Mouse (Mus musculus) embryonic fibroblast, embryonic 13.5 days (primary cell): ENCODE measurements around the gene Olfr1080. TPM values are rescaled to one million over a fixed set of nuclear protein-coding genes. Genes with fewer than 3 reads are reported as not detected.
"Not testable (repeated sequence)": the region's sequence is repeated elsewhere in the genome, so short reads cannot be mapped to it uniquely, and the experiment has no call there.

Experiments
- H3K27ac ChIP-seq: 2 replicates; pipeline ENCODE4 v1.5.1; 2012; ENCODE audit warnings: low read length, control low read depth, inconsistent platforms; ENCODE audit not compliant: insufficient read depth
- H3K4me1 ChIP-seq: 2 replicates; pipeline ENCODE4 v1.6.1; 2011; ENCODE audit warnings: low read length; ENCODE audit not compliant: control insufficient read depth, insufficient read depth
- H3K4me3 ChIP-seq: 2 replicates; pipeline ENCODE4 v1.5.1; 2011; ENCODE audit warnings: mild to moderate bottlenecking, control low read depth, low read length; ENCODE audit not compliant: insufficient read depth
- CTCF ChIP-seq: IDR thresholded peaks from 2 replicates; pipeline ENCODE4 v1.5.1; 2011; ENCODE audit warnings: mild to moderate bottlenecking, control low read depth, low read length, moderate library complexity, borderline replicate concordance; ENCODE audit not compliant: insufficient read depth
- POLR2A ChIP-seq: IDR thresholded peaks from 2 replicates; pipeline ENCODE4 v1.6.1; 2011; ENCODE audit warnings: low read depth, mild to moderate bottlenecking, control low read depth, low read length, moderate library complexity
- polyA plus RNA-seq: library from polyadenylated mRNA; stranded (reverse); fragments of >200 nt; gene quantifications from 2 replicates; pipeline ENCODE4 v1.2.4, GENCODE M21; 2011; ENCODE audit warnings: low read depth; ENCODE audit not compliant: missing spikeins, insufficient read length

The Olfr1080 gene
- polyA plus RNA-seq = not detected in 2 replicates

- not testable (repeated sequence) for H3K4me3 ChIP-seq, H3K27ac ChIP-seq, H3K4me1 ChIP-seq
Measured at GRCm38 (mm10) chr2:86558135-86558534, at the start of gene Olfr1080. TSS of gene Olfr1080 (minus strand) at chr2:86558235.

DNA sequence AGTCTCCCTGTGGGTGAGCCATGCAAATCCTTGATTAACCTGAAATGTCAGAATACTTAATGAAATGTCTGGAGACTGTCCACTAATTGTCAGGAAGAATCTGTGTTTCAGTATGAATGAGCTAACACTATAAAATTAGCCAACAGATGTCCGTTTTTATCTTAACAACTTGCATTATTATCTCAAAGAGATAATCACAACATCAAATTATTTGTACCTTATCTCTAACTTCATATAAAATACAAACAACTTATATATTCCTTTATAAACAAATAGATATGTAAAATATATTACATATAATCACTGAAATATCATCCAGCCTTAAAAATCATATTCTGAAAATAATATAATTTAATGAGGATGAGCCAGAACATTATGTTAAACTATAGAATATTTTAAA, 40.8 kb upstream of the Olfr1080 start, which contains the start of gene Olfr1082:
Olfr1082 (minus strand) TSS at position 101 of the 400 bp plus-strand sequence.
- not testable (repeated sequence) for H3K27ac ChIP-seq, H3K4me3 ChIP-seq, H3K4me1 ChIP-seq

DNA sequence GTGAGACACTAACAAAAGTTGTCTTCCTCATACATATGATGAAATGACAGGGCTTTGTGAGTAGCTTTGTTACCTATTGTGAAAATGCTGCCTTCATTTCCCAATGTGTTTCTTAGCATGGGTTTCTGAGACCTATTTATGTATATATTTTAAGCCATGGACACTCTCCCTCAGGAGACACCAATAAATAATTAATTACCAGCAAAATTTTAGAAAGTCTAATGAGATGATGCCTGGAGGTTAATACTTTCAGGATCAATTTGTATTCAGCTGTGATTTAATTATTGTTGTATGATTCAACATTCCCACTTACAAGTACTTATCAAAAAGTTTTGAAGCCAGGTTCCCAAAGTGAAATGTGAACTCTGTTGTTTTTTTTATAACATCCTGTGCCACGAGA, 15.7 kb downstream of the Olfr1080 start, which contains the start of gene Olfr1079:
Olfr1079 (minus strand) TSS at position 101 of the 400 bp plus-strand sequence.
- TF ChIP-seq POLR2A (no peak), CTCF (no peak)
- Histone ChIP-seq H3K4me1 (no peaks in the 10 kb centered on the region), H3K4me3 (no peak within 1 kb of the TSS), H3K27ac (no peak within 1 kb of the TSS)

DNA sequence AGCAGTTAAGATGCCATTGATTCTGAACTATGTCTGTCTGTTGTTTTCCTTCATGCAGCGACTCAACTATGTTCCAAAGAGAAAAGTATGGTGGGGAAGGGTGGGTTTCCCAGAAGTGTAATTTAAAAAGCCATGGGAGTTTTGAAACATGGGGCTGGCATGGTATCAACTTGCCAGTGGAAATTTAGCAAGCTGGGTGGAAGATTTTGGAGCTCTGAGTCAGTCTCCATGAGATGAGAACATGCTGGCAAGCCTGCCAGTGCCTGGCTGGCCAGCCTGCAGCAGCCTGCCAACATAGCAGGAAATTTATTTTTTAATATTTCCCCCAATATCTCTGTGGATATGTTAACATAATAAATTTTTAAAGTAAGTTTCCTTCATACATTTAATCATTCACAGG, 27.0 kb downstream of the Olfr1080 start:
- Histone ChIP-seq H3K4me3 (no peak overlapping the region), H3K27ac (no peak overlapping the region), H3K4me1 (no peaks in the 10 kb centered on the region)
- TF ChIP-seq POLR2A (no peak), CTCF (no peak)

GRCm38 (mm10) chr2:86508161-86508560, 49.9 kb downstream of the Olfr1080 start, which contains the start of gene Olfr1076:
TSS of gene Olfr1076 (plus strand) at chr2:86508461.
- Histone ChIP-seq H3K4me1 (no peaks in the 10 kb centered on the region), H3K4me3 (no peak within 1 kb of the TSS), H3K27ac (no peak within 1 kb of the TSS)
- TF ChIP-seq POLR2A = no peak
- no peak for TF ChIP-seq CTCF

Other genes with a start within 250 kb of the Olfr1080 start
- not detected in 2 replicates for gene Olfr1053, start 243.0 kb downstream of the Olfr1080 start, polyA plus RNA-seq
- gene Olfr1054, start 222.8 kb downstream of the Olfr1080 start, polyA plus RNA-seq = not detected in 2 replicates
- not detected in 2 replicates for gene Olfr1055, start 208.0 kb downstream of the Olfr1080 start, polyA plus RNA-seq
- not detected in 2 replicates for gene Olfr1056, start 195.8 kb downstream of the Olfr1080 start, polyA plus RNA-seq
- gene Olfr1057, start 179.8 kb downstream of the Olfr1080 start, polyA plus RNA-seq = not detected in 2 replicates
- gene Olfr1058, start 169.7 kb downstream of the Olfr1080 start, polyA plus RNA-seq = not detected in 2 replicates
- gene Olfr1061, start 144.2 kb downstream of the Olfr1080 start, polyA plus RNA-seq = not detected in 2 replicates
- gene Olfr1062, start 131.5 kb downstream of the Olfr1080 start, polyA plus RNA-seq = not detected in 2 replicates
- gene Olfr1065, start 107.6 kb downstream of the Olfr1080 start, polyA plus RNA-seq = not detected in 2 replicates
- gene Olfr1066, start 102.0 kb downstream of the Olfr1080 start, polyA plus RNA-seq = not detected in 2 replicates
- gene Olfr228, start 70.8 kb downstream of the Olfr1080 start, polyA plus RNA-seq = not detected in 2 replicates
- gene Olfr1076, start 49.8 kb downstream of the Olfr1080 start, polyA plus RNA-seq = not detected in 2 replicates
- not detected in 2 replicates for gene Olfr1079, start 15.8 kb downstream of the Olfr1080 start, polyA plus RNA-seq
- not detected in 2 replicates for gene Olfr1082, start 40.7 kb upstream of the Olfr1080 start, polyA plus RNA-seq
- gene Olfr1084, start 81.5 kb upstream of the Olfr1080 start, polyA plus RNA-seq = not detected in 2 replicates
- gene Olfr1085, start 103.8 kb upstream of the Olfr1080 start, polyA plus RNA-seq = not detected in 2 replicates
- not detected in 2 replicates for gene Olfr1086, start 121.9 kb upstream of the Olfr1080 start, polyA plus RNA-seq
- gene Olfr1087, start 140.2 kb upstream of the Olfr1080 start, polyA plus RNA-seq = not detected in 2 replicates
- gene Olfr1089, start 175.5 kb upstream of the Olfr1080 start, polyA plus RNA-seq = not detected in 2 replicates
- gene Olfr1090, start 200.8 kb upstream of the Olfr1080 start, polyA plus RNA-seq = not detected in 2 replicates
- gene Olfr1093, start 224.2 kb upstream of the Olfr1080 start, polyA plus RNA-seq = not detected in 2 replicates